In the genomic region with DNA sequence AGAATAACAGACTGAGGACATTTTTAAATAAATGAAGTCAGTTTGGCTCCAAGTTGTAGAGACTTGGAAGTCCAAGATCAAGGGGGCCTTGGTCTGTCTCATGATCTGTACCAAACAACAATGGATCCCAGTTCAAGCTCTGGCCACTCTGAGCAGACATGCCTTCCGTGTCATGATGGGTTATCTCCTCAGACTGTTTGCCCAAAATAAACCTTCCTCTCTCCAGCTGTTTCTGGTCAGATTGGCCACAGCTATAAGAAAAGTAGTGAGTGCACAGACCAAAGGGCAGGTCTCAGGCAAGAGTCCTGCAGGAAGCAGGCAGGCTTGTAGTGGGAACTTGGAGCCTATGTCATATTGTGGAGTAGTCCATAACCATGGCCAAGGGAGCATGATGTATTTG, we compare ENCODE assay signal across 17 mouse cellular contexts.
"Had no signal": no experiment of that assay in that cellular context is flagged by ENCODE, and none has a peak within 500 bp of the region (broad histone marks: within the 10 kb centered on the region; RNA-seq: fewer than 3 reads in every experiment).

No protein-coding gene starts in this region.

- H3K36me3 ChIP-seq: intestine, embryonic 15.5 days; limb, embryonic 13.5 days; lung, embryonic 15.5 days; midbrain, embryonic 12.5 days; neural tube, embryonic 13.5 days; stomach, embryonic 15.5 days had no signal

- H3K4me3 ChIP-seq: intestine, embryonic 15.5 days; layer of hippocampus, adult 2 months; limb, embryonic 13.5 days; lung, embryonic 15.5 days; midbrain, embryonic 12.5 days; neural tube, embryonic 13.5 days; stomach, embryonic 15.5 days had no signal

- H3K9me3 ChIP-seq: intestine, embryonic 15.5 days; limb, embryonic 13.5 days; lung, embryonic 15.5 days; midbrain, embryonic 12.5 days; neural tube, embryonic 13.5 days; stomach, embryonic 15.5 days had no signal

- H3K9ac ChIP-seq: intestine, embryonic 15.5 days; limb, embryonic 13.5 days; liver, embryonic 14.5 days; lung, embryonic 15.5 days; midbrain, embryonic 12.5 days; neural tube, embryonic 13.5 days; stomach, embryonic 15.5 days had no signal

- H3K27me3 ChIP-seq: intestine, embryonic 15.5 days; limb, embryonic 13.5 days; lung, embryonic 15.5 days; midbrain, embryonic 12.5 days; neural tube, embryonic 13.5 days; stomach, embryonic 15.5 days had no signal

- DNase-seq: kidney, adult 8-10 months; kidney, postnatal 10 days; kidney, postnatal 4 days; left cerebral cortex, postnatal 4 days; retina, postnatal 1 day; right cerebral cortex, postnatal 4 days; thymus, adult 2 months; thymus, postnatal 25 days had no signal

- H3K4me1 ChIP-seq: intestine, embryonic 15.5 days; midbrain, embryonic 12.5 days; stomach, embryonic 15.5 days had no signal

- H3K4me2 ChIP-seq: intestine, embryonic 15.5 days; limb, embryonic 13.5 days; lung, embryonic 15.5 days; midbrain, embryonic 12.5 days; neural tube, embryonic 13.5 days; stomach, embryonic 15.5 days had no signal

- ATAC-seq: intestine, embryonic 15.5 days; midbrain, embryonic 16.5 days had no signal

- H3K27ac ChIP-seq: intestine, embryonic 15.5 days; layer of hippocampus, adult 2 months; limb, embryonic 13.5 days; liver, embryonic 14.5 days; lung, embryonic 15.5 days; midbrain, embryonic 12.5 days; neural tube, embryonic 13.5 days; stomach, embryonic 15.5 days had no signal
